Mouse (Mus musculus) C2C12 (cell line): ENCODE measurements around the gene Il13ra1. TPM values are rescaled to one million over a fixed set of nuclear protein-coding genes. Genes with fewer than 3 reads are reported as not detected.
A peak's percentile ranks its signal among the peaks of the same experiment; 100 is the strongest.

Experiments
- H3K27me3 ChIP-seq: one replicate; pipeline ENCODE4 v1.6.1; 2011; ENCODE audit not compliant: control insufficient read depth, insufficient read depth, insufficient read length
- H3K36me3 ChIP-seq: one replicate; pipeline ENCODE4 v1.6.1; 2011; ENCODE audit not compliant: control insufficient read depth, insufficient read depth
- H3K4me3 ChIP-seq: one replicate; pipeline ENCODE4 v1.5.1; 2011; ENCODE audit warnings: mild to moderate bottlenecking, control low read depth; ENCODE audit not compliant: poor library complexity, insufficient read depth, severe bottlenecking
- H3K79me2 ChIP-seq: one replicate; pipeline ENCODE4 v1.6.1; 2011; ENCODE audit not compliant: control insufficient read depth, insufficient read depth
- H3K79me3 ChIP-seq: one replicate; pipeline ENCODE4 v1.6.1; 2011; ENCODE audit warnings: low read depth, control low read depth
- H3ac ChIP-seq: one replicate; pipeline ENCODE3; 2011; ENCODE audit warnings: low read depth; ENCODE audit not compliant: control insufficient read depth, insufficient read length
- CEBPB ChIP-seq: IDR thresholded peaks from one replicate; pipeline ENCODE4 v1.6.1; 2011; ENCODE audit warnings: low read depth, mild to moderate bottlenecking, control low read depth, moderate library complexity
- CTCF ChIP-seq: IDR thresholded peaks from one replicate; pipeline ENCODE4 v1.5.1; 2011; ENCODE audit not compliant: control insufficient read depth, insufficient read depth, insufficient read length
- FOSL1 ChIP-seq: IDR thresholded peaks from one replicate; pipeline ENCODE4 v1.8.0; 2011; ENCODE audit warnings: mild to moderate bottlenecking, low read length; ENCODE audit not compliant: poor library complexity, insufficient read depth, severe bottlenecking
- MAX ChIP-seq: IDR thresholded peaks from one replicate; pipeline ENCODE4 v1.6.1; 2011; ENCODE audit warnings: mild to moderate bottlenecking, control low read depth
- MYOD1 ChIP-seq: IDR thresholded peaks from one replicate; pipeline ENCODE4 v1.6.1; 2011; ENCODE audit warnings: low read depth; ENCODE audit not compliant: control insufficient read depth, insufficient read length
- MYOG ChIP-seq: IDR thresholded peaks from one replicate; pipeline ENCODE4 v1.6.1; 2011; ENCODE audit not compliant: control insufficient read depth, insufficient read length; ENCODE audit errors: extremely low read depth
- USF1 ChIP-seq: IDR thresholded peaks from one replicate; pipeline ENCODE4 v1.6.1; 2011; ENCODE audit warnings: low read depth, mild to moderate bottlenecking, control low read depth, moderate library complexity
- long read RNA-seq, 2 experiments: library from polyadenylated mRNA; unstranded; transcript quantifications; one replicate each; pipeline ENCODE4 v2.0.0; 2019 to 2020
- polyA plus RNA-seq: library from polyadenylated mRNA; unstranded; fragments of >200 nt; fragmentation: generic; extraction: Trizol; gene quantifications from one replicate; pipeline ENCODE4 v1.2.1, GENCODE M21; 2012; ENCODE audit warnings: missing spikeins

Gene Il13ra1
- polyA plus RNA-seq, result 6.3 TPM
- long read RNA-seq, experiment 1, transcript Il13ra1-201 (11 exons, 3,712 nt), result major isoform, 20 of 21 reads
- long read RNA-seq, experiment 1, partial matches to known transcripts, result 0 of 21 reads
- long read RNA-seq, experiment 1, other reads (novel, unspliced or antisense), result 1 of 21 reads
- long read RNA-seq, experiment 2, transcript Il13ra1-201 (11 exons, 3,712 nt), result major isoform, 93 of 99 reads
- long read RNA-seq, experiment 2, partial matches to known transcripts, result 1 of 99 reads
- long read RNA-seq, experiment 2, other reads (novel, unspliced or antisense), result 5 of 99 reads

DNA sequence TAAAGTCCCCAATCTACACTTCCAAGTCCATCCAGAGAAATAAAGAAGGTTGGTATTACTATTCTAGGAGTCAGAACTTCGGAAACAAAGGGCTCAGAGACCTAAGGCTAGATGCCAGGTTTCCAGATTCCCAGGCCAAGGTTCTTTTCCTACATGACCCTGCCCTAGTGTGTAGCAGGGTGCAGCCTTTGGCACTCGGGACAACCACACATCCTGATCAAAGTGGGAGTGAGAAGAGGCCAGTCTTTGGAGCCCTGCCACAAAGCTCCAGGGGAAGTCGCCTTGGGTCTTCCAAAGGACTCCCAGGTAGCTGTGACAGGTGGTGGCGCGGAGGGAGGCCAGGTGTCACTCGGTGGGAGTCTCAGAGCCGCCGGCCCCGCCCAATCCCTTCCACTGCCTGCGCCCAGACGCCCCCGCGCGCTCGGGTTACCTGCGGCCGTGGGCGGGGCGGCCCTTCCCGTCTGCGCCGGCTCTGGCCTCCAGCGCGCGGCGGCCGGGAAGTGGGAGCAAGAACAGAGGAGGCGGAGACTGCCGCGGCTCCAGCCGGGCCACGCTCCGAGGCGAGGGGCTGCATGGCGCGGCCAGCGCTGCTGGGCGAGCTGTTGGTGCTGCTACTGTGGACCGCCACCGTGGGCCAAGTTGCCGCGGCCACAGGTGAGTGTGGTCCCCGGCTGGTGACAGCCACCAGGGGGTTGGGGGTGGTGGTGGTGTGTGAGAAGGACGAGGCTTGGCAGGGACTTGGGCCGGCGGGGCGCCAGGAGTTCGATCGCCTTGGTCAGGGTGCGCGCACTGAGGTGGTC is at the start of gene Il13ra1:
Gene Il13ra1 (plus strand): TSS at position 489 of the 800 bp plus-strand sequence.
- H3K79me2 ChIP-seq, result no peaks in the 10 kb centered on the region
- TF ChIP-seq MYOD1, result no peak
- TF ChIP-seq FOSL1, result no peak
- no peak for TF ChIP-seq MAX
- TF ChIP-seq CEBPB, result no peak
- no peak for TF ChIP-seq MYOG
- TF ChIP-seq USF1, result no peak
- TF ChIP-seq CTCF, result no peak
- peak within 1 kb of the TSS; percentile 26 for H3K4me3 ChIP-seq
- peaks cover 1% of the 10 kb centered on the region for H3K79me3 ChIP-seq
- H3ac ChIP-seq, result peak within 1 kb of the TSS; percentile 90
- H3K36me3 ChIP-seq, result no peaks in the 10 kb centered on the region
- no peaks in the 10 kb centered on the region for H3K27me3 ChIP-seq

GRCm38 (mm10) chrX:36073997-36074396 is 37.9 kb upstream of the Il13ra1 start:
- no peaks in the 10 kb centered on the region for H3K79me3 ChIP-seq
- TF ChIP-seq MAX (no peak), CTCF (no peak), CEBPB (no peak), USF1 (no peak), MYOG (no peak)
- no peak overlapping the region for H3K4me3 ChIP-seq
- no peaks in the 10 kb centered on the region for H3K79me2 ChIP-seq
- H3K27me3 ChIP-seq, result no peaks in the 10 kb centered on the region
- no peaks in the 10 kb centered on the region for H3K36me3 ChIP-seq
- no peak overlapping the region for H3ac ChIP-seq

DNA sequence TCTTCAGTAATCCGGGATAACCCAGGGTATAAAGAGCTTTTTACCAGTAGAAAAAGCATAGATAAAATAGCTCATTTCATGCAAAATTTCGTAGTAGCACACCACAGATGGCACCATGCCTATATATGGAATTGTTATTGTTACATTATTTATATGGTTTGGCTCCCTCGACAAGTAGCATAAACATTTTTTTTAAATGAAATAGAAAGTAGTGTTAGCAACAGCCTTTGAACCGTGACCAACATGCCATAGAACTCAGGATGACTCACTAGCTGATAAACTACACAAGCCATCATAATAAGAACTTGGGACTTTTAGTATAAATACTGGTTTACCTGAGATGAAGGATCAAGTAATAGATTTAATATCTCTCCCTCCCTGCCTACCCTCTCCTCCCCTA is 34.7 kb upstream of the Il13ra1 start:
- Histone ChIP-seq H3K4me3 (no peak overlapping the region), H3ac (no peak overlapping the region), H3K27me3 (no peaks in the 10 kb centered on the region), H3K79me3 (no peaks in the 10 kb centered on the region), H3K36me3 (no peaks in the 10 kb centered on the region), H3K79me2 (no peaks in the 10 kb centered on the region)
- no peak for TF ChIP-seq FOSL1
- TF ChIP-seq USF1, result no peak
- TF ChIP-seq MAX, result no peak
- TF ChIP-seq CTCF, result no peak

- TF ChIP-seq CTCF, result no peak
- peak; percentile 7 for TF ChIP-seq CEBPB
- no peak overlapping the region for H3ac ChIP-seq
Measured at GRCm38 (mm10) chrX:36082917-36083316, 29.0 kb upstream of the Il13ra1 start.

GRCm38 (mm10) chrX:36088464-36089256 is 23.2 kb upstream of the Il13ra1 start:
- H3K4me3 ChIP-seq, result no peak overlapping the region
- H3K79me3 ChIP-seq, result no peaks in the 10 kb centered on the region
- no peaks in the 10 kb centered on the region for H3K79me2 ChIP-seq
- no peak overlapping the region for H3ac ChIP-seq
- no peaks in the 10 kb centered on the region for H3K36me3 ChIP-seq
- no peaks in the 10 kb centered on the region for H3K27me3 ChIP-seq
- TF ChIP-seq USF1, result no peak
- no peak for TF ChIP-seq FOSL1
- no peak for TF ChIP-seq CTCF
- no peak for TF ChIP-seq MYOD1
- TF ChIP-seq MYOG, result no peak
- no peak for TF ChIP-seq MAX
- TF ChIP-seq CEBPB, result no peak

More at GRCm38 (mm10) chrX:36082917-36083316, 29.0 kb upstream of the Il13ra1 start:
- Histone ChIP-seq H3K36me3 (no peaks in the 10 kb centered on the region), H3K79me2 (no peaks in the 10 kb centered on the region), H3K27me3 (no peaks in the 10 kb centered on the region), H3K79me3 (no peaks in the 10 kb centered on the region), H3K4me3 (no peak overlapping the region)
